Mouse (Mus musculus): Measurements from ENCODE around the gene S1pr2.
"Not testable (repeated sequence)": the region's sequence is repeated elsewhere in the genome, so short reads cannot be mapped to it uniquely, and the experiment has no call there.

S1pr2 gene

DNA sequence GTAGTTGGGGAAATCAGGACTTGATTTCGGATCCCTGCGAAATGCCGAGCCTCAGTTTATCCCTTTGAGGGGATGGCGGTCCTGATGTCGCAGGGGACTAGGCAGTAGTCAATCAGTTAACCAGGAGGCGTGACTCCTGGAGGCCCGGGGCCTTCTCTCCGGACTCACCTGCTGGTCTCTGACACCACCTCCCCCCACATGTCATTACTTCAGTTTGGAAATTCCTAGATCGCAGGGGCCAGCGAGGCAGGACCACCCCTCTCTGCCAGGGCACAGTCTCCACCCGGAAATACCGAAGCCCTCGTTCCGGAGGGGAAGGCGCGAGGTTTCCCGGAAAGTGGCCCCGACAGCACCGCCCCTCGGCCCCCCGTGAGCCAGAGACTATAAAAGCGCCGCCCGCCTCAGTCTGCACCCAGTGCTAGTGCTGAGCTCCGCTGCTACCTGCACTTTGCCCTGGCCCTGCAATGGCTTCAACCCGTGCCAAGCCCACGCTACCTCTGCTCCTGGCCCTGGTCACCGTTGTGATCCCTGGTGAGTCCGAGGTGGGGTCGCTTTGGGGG lies 39.1 kb upstream of the S1pr2 start, which contains the start of gene Icam1:
TSS of gene Icam1 (plus strand) at position 415 of the 560 bp plus-strand sequence.
- no peaks in the 10 kb centered on the region for H3K9me3 ChIP-seq (ENCODE audit: low read length)
- TF ChIP-seq CTCF (conservative IDR thresholded peaks at IDR 0.05; ENCODE audit: low read length): no peak
- TF ChIP-seq NANOG (IDR thresholded peaks at IDR 0.05; ENCODE audit: borderline replicate concordance, low read length): no peak
- no peak for TF ChIP-seq POU5F1 (IDR thresholded peaks at IDR 0.05; ENCODE audit: borderline replicate concordance, low read length)
- H3K4me1 ChIP-seq (replicated peaks; ENCODE audit: low read depth, low read length): peaks cover 71% of the 10 kb centered on the region
- peaks cover 36% of the 10 kb centered on the region for H3K36me3 ChIP-seq (ENCODE audit: insufficient read depth, low read length)
- no peaks in the 10 kb centered on the region for H3K27me3 ChIP-seq (ENCODE audit: insufficient read depth, low read length)
- peak within 1 kb of the TSS; percentile 89 for H3K4me3 ChIP-seq (replicated peaks; ENCODE audit: low read length)

DNA sequence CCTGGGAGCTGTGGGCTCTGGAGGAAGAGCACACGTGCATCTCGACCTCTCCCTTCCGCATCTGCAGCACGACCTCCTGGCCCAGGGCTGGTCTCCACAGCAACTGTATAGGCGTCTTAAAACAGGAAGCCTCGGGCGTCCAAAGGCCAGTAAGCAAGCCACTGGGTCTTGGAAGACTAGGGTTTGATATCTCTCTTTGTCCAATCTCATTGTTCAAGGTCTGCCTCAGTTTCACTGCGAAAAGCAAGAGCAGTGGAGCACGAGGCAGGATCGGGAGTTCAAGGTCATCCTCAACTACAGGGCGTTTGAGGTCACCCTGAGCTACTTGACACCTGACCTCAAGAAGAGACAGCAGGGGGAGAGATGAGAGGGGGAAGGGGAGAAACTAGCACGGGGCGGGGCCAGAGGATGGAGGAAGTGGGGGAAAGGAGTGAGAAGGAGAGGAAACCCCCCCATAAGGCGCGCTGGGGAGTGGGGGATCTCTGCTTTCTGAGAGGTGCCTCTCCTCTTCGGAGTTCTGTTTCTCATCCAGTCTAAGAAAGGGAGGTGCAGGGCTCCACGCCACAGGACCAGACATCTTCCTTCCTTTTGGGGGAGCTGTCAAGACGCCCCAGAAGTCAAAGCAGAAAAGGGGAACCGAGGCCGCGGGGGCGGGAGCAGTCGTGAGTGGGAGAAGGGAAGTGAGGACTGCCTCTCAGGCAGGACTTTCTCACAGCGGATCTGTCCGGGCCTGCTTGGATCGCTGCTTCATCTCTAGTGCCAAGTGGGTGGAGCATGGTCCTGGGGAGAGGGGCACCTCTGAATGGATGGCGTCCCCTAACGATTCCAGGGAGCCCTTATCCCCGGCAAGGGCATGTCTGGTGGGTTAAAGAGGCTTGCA lies 38.4 kb upstream of the S1pr2 start:
- Histone ChIP-seq H3K4me1 (replicated peaks; ENCODE audit: low read depth, low read length) (peaks cover 69% of the 10 kb centered on the region), H3K9me3 (ENCODE audit: low read length) (no peaks in the 10 kb centered on the region)
- TF ChIP-seq POU5F1 (IDR thresholded peaks at IDR 0.05; ENCODE audit: borderline replicate concordance, low read length) (no peak), NANOG (IDR thresholded peaks at IDR 0.05; ENCODE audit: borderline replicate concordance, low read length) (peak; percentile 43; the same call in 1 of the 2 replicates)

DNA sequence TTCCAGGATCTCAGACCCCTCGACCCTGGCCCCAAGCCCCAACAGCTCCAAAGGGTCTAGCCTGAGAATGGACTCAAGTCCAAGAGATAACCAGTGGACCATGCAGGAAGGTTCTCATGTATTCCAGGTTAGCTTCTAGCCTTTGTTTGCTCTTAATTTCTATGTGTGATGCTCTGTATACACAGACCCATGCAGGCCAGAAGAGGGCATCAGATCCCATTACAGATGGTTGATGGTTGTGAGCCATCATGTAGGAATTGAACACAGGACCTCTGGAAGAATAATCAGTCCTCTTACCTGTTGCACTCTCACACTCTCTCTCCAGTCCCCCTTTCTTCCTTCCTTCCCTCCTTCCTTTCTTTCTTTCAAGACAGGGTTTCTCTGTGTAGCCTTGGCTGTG lies 35.8 kb upstream of the S1pr2 start:
- no peak overlapping the region for H3K4me3 ChIP-seq (replicated peaks; ENCODE audit: low read length)
- TF ChIP-seq NANOG (IDR thresholded peaks at IDR 0.05; ENCODE audit: borderline replicate concordance, low read length) (no peak), CTCF (conservative IDR thresholded peaks at IDR 0.05; ENCODE audit: low read length) (no peak), POU5F1 (IDR thresholded peaks at IDR 0.05; ENCODE audit: borderline replicate concordance, low read length) (no peak)
- peaks cover 57% of the 10 kb centered on the region for H3K4me1 ChIP-seq (replicated peaks; ENCODE audit: low read depth, low read length)
- H3K36me3 ChIP-seq (ENCODE audit: insufficient read depth, low read length): peaks cover 30% of the 10 kb centered on the region
- H3K9me3 ChIP-seq (ENCODE audit: low read length): no peaks in the 10 kb centered on the region
- H3K27me3 ChIP-seq (ENCODE audit: insufficient read depth, low read length): no peaks in the 10 kb centered on the region

More for the DNA sequence above, 38.4 kb upstream of the S1pr2 start:
- H3K4me3 ChIP-seq (replicated peaks; ENCODE audit: low read length): peak overlapping the region; percentile 89
- H3K36me3 ChIP-seq (ENCODE audit: insufficient read depth, low read length): peaks cover 29% of the 10 kb centered on the region
- H3K27me3 ChIP-seq (ENCODE audit: insufficient read depth, low read length): no peaks in the 10 kb centered on the region

DNA sequence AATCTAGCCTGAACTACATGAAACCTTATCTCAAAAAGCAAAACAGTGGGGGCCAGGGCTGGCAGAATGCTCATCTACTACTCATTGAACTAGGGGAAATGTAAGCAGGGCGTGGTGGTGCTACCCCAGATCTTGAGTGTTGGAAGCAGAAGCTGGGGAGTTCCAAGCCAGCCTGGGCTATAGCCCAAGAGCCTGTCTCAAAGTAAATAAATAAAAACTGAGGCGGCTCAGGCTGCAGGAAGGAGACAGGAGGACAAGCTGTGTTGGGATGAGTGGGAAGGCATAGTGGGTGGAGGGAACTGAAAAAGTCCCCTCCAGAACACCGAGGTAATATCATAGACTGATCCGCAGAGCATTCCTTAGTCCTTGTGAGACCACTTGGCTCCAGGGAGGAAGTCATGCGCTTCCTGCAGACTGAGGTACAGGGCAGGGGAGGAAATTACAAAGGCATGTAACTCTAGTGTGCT lies 35.3 kb upstream of the S1pr2 start:
- Histone ChIP-seq H3K27me3 (ENCODE audit: insufficient read depth, low read length) (no peaks in the 10 kb centered on the region), H3K4me3 (replicated peaks; ENCODE audit: low read length) (no peak overlapping the region), H3K36me3 (ENCODE audit: insufficient read depth, low read length) (peaks cover 30% of the 10 kb centered on the region), H3K4me1 (replicated peaks; ENCODE audit: low read depth, low read length) (peaks cover 55% of the 10 kb centered on the region), H3K9me3 (ENCODE audit: low read length) (no peaks in the 10 kb centered on the region)
- TF ChIP-seq NANOG (IDR thresholded peaks at IDR 0.05; ENCODE audit: borderline replicate concordance, low read length) (no peak), POU5F1 (IDR thresholded peaks at IDR 0.05; ENCODE audit: borderline replicate concordance, low read length) (no peak), CTCF (conservative IDR thresholded peaks at IDR 0.05; ENCODE audit: low read length) (no peak)

DNA sequence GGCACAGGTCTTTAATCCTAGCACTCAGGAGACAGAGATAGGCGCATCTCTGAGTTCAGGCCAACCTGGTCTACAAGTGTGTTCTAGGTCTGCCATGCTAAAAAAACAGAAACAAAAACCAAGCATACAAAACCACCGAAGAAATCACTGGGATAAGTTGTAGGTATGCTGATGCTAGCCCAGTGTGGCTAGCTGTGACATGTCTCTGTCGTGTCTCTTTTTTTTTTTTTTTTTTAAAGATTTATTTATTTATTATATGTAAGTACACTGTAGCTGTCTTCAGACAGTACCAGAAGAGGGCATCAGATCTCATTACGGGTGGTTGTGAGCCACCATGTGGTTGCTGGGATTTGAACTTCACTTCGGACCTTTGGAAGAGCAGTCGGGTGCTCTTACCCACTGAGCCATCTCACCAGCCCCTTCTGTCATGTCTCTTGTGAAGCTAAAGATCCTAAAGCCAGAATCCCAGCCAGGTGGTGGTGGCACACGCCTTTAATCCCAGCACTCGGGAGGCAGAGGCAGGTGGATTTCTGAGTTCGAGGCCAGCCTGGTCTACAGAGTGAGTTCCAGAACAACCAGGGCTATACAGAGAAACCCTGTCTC lies 34.5 kb upstream of the S1pr2 start:
- H3K9me3 ChIP-seq (ENCODE audit: low read length); H3K27me3 ChIP-seq (ENCODE audit: insufficient read depth, low read length); H3K4me3 ChIP-seq (replicated peaks; ENCODE audit: low read length): not testable (repeated sequence)
- Histone ChIP-seq H3K36me3 (ENCODE audit: insufficient read depth, low read length) (peaks cover 37% of the 10 kb centered on the region), H3K4me1 (replicated peaks; ENCODE audit: low read depth, low read length) (peaks cover 57% of the 10 kb centered on the region)

DNA sequence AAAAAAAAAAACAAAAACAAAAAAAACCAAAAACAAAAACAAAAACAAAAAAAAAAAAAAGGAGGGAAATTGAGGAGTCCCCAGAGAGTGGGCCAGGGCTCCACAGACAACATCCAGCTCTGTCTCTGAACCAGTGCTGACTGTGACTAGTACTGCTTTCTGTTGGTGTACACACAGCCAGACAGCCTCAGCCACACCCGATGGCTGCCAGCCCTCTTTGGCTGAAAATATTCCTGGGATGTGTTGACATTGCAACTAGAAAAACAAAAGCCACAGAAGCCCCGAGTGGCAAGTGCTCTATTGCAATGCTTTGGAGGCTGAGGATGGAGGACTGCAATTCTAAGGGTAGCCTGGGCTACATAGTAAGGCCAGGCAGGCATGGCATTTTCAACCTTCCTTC lies 33.8 kb upstream of the S1pr2 start:
- TF ChIP-seq CTCF (conservative IDR thresholded peaks at IDR 0.05; ENCODE audit: low read length): no peak
- no peak for TF ChIP-seq POU5F1 (IDR thresholded peaks at IDR 0.05; ENCODE audit: borderline replicate concordance, low read length)
- TF ChIP-seq NANOG (IDR thresholded peaks at IDR 0.05; ENCODE audit: borderline replicate concordance, low read length): no peak
- Histone ChIP-seq H3K36me3 (ENCODE audit: insufficient read depth, low read length) (peaks cover 44% of the 10 kb centered on the region), H3K4me1 (replicated peaks; ENCODE audit: low read depth, low read length) (peaks cover 55% of the 10 kb centered on the region), H3K9me3 (ENCODE audit: low read length) (no peaks in the 10 kb centered on the region), H3K4me3 (replicated peaks; ENCODE audit: low read length) (no peak overlapping the region), H3K27me3 (ENCODE audit: insufficient read depth, low read length) (no peaks in the 10 kb centered on the region)

DNA sequence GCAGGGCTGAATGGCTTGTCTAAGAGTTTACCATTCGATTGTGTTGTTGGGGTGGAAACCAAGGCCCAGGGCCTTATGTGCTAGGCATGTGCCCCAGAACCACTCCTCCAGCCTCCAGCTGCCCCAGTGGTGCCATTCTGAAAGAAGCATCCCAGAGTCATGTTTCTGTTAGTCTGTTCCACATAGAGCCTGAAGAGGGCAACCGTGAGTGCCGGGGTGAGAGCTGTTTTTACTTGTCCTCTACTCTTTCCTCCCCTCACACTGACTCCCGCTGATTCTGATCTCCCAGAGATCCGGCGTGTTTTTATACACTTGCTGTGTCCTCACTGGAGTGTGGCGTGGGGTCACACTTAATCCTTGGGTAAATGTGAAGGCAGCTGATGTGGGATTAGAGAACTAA lies 31.4 kb upstream of the S1pr2 start:
- no peaks in the 10 kb centered on the region for H3K9me3 ChIP-seq (ENCODE audit: low read length)
- no peak overlapping the region for H3K4me3 ChIP-seq (replicated peaks; ENCODE audit: low read length)
- H3K27me3 ChIP-seq (ENCODE audit: insufficient read depth, low read length): no peaks in the 10 kb centered on the region
- peaks cover 57% of the 10 kb centered on the region for H3K36me3 ChIP-seq (ENCODE audit: insufficient read depth, low read length)
- peaks cover 44% of the 10 kb centered on the region for H3K4me1 ChIP-seq (replicated peaks; ENCODE audit: low read depth, low read length)
- TF ChIP-seq CTCF (conservative IDR thresholded peaks at IDR 0.05; ENCODE audit: low read length) (peak; percentile 52), POU5F1 (IDR thresholded peaks at IDR 0.05; ENCODE audit: borderline replicate concordance, low read length) (no peak)

DNA sequence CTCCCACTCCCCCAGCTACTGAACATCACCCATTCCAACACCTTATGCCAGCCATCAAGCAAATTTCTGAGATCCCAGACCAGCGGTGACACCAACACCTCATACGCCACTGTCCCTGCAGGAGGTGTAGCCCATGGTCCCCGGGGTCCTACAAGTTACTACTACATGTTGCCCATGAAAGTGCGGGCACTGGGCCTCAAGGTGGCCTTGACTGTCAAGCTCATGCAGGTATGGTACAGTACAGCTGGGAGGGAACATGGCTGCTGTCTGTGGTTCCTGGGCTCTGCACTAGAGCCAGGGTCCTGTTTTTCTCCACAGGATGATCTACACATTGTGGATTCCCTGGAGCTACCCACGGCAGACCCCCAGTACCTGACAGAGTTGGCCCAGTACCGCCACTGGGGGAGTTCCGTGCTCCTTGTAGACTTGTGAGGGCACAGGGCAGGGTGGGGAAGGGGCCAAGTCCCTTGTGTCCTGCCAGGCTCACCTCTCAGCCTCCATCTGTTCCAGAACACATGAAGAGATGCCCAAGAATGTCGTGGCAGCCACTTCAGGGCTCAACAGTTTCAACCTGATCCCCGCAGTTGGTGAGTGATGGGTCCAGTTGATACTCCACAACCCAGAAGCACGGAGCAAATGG lies 30.9 kb upstream of the S1pr2 start:
- TF ChIP-seq CTCF (conservative IDR thresholded peaks at IDR 0.05; ENCODE audit: low read length) (no peak), POU5F1 (IDR thresholded peaks at IDR 0.05; ENCODE audit: borderline replicate concordance, low read length) (no peak), NANOG (IDR thresholded peaks at IDR 0.05; ENCODE audit: borderline replicate concordance, low read length) (no peak)
- Histone ChIP-seq H3K4me3 (replicated peaks; ENCODE audit: low read length) (no peak overlapping the region), H3K36me3 (ENCODE audit: insufficient read depth, low read length) (peaks cover 57% of the 10 kb centered on the region), H3K9me3 (ENCODE audit: low read length) (no peaks in the 10 kb centered on the region), H3K4me1 (replicated peaks; ENCODE audit: low read depth, low read length) (peaks cover 44% of the 10 kb centered on the region), H3K27me3 (ENCODE audit: insufficient read depth, low read length) (no peaks in the 10 kb centered on the region)
